8 mouse cellular contexts compared by ENCODE assay signal in genomic region chr7:70355691-70356568, GRCm38 (mm10). TPM values are rescaled to one million over a fixed set of nuclear protein-coding genes. Genes with fewer than 3 reads are reported as not detected.
DNase-seq lines count a peak whose midpoint lies in the region; ATAC-seq and TF ChIP-seq lines count a peak whose summit lies in the region.

No protein-coding gene starts in this region.

- DNase-seq in adrenal gland, adult (ENCODE audit: inconsistent age in 2 of 2, low spot score in 1 of 2): peak; percentile 62 to 89
- DNase-seq in adrenal gland, adult 8-10 months: no peak
- peak; percentile 3 for DNase-seq in right cerebral cortex, postnatal 25 days
- DNase-seq in right cerebral cortex, postnatal 4 days: no peak
- peak; percentile 10 for DNase-seq in stomach, postnatal 0 days (ENCODE audit: low spot score)
- DNase-seq in thymus, postnatal 36 days: no peak
- DNase-seq in thymus, postnatal 25 days: no peak

- no peaks in the 10 kb centered on the region for H3K4me1 ChIP-seq in liver, embryonic 12.5 days
- no peaks in the 10 kb centered on the region; the same call in 1 of the 2 replicates for H3K4me1 ChIP-seq in stomach, postnatal 0 days (replicated peaks; ENCODE audit: control insufficient read depth, insufficient read depth)

- H3K9ac ChIP-seq in liver, embryonic 12.5 days: peak overlapping the region; percentile 44
- peak overlapping the region; percentile 97 for H3K9ac ChIP-seq in stomach, postnatal 0 days (ENCODE audit: low read length)

- WGBS in liver, embryonic 12.5 days (ENCODE audit: insufficient replicate concordance): 20% methylated on average over 5 of the region's 5 CpGs
- WGBS in stomach, postnatal 0 days: 14% methylated on average over 5 of the region's 5 CpGs

- H3K4me2 ChIP-seq in liver, embryonic 12.5 days: peak overlapping the region; percentile 62
- H3K4me2 ChIP-seq in stomach, postnatal 0 days (replicated peaks; ENCODE audit: low read depth): peak overlapping the region; percentile 72

- no peak for ATAC-seq in liver, embryonic 12.5 days
- no peak for ATAC-seq in stomach, postnatal 0 days (ENCODE audit: low FRiP score, low TSS enrichment)

- H3K27ac ChIP-seq in liver, embryonic 12.5 days: 0 out of 2 replicates have a peak overlapping the region, but pooled peaks have one; percentile 11
- peak overlapping the region; percentile 63 for H3K27ac ChIP-seq in stomach, postnatal 0 days (replicated peaks)

- no peak for TF ChIP-seq CTCF in stomach, postnatal 0 days (IDR thresholded peaks at IDR 0.05; ENCODE audit: low read depth)

- H3K4me3 ChIP-seq in liver, embryonic 12.5 days: peak overlapping the region; percentile 61
- peak overlapping the region; percentile 62 for H3K4me3 ChIP-seq in stomach, postnatal 0 days (ENCODE audit: low read depth, low read length)

- no peak for TF ChIP-seq EP300 in stomach, postnatal 0 days (optimal IDR thresholded peaks at IDR 0.05)

- H3K36me3 ChIP-seq in liver, embryonic 12.5 days: peaks cover 6% of the 10 kb centered on the region; the same call in 1 of the 2 replicates
- H3K36me3 ChIP-seq in stomach, postnatal 0 days (ENCODE audit: control insufficient read depth, insufficient read depth, low read length): no peaks in the 10 kb centered on the region; the same call in 1 of the 2 replicates

- no peaks in the 10 kb centered on the region for H3K9me3 ChIP-seq in liver, embryonic 12.5 days (replicated peaks)
- H3K9me3 ChIP-seq in stomach, postnatal 0 days (ENCODE audit: control insufficient read depth, low read length): no peaks in the 10 kb centered on the region

- peaks cover 86% of the 10 kb centered on the region for H3K27me3 ChIP-seq in liver, embryonic 12.5 days (replicated peaks)
- H3K27me3 ChIP-seq in stomach, postnatal 0 days (ENCODE audit: control insufficient read depth, insufficient read depth, low read length): no peaks in the 10 kb centered on the region

RNA-seq across cellular contexts. Expression of gene Nr2f2, which starts 10.6 kb away (rescaled TPM):
- total RNA-seq in adrenal gland, adult 8-10 months (2022): 100 to 1,000 TPM; 108 to 141 (median 120) TPM
- polyA plus RNA-seq in liver, embryonic 12.5 days (2016; fragmentation: Nextera tagmentation; extraction: Ambion mirVana): 23.3 and 26.8 TPM in 2 replicates
- 52.8 and 53.9 TPM in 2 replicates for polyA plus RNA-seq in stomach, postnatal 0 days (2015; fragmentation: Nextera tagmentation; extraction: Ambion mirVana)

Comparison
In these comparisons a context has a peak if more than half of its experiments do, and no peak if none do; other contexts are left out.
1. DNase-seq: peak in adrenal gland, adult (2 of 2), right cerebral cortex, postnatal 25 days (single experiment) and stomach, postnatal 0 days (single experiment); none in adrenal gland, adult 8-10 months (single experiment), right cerebral cortex, postnatal 4 days (single experiment), thymus, postnatal 36 days (0 of 2) and thymus, postnatal 25 days (single experiment).